Comparison of ENCODE assay signal across 6 mouse cellular contexts in genomic region chr15:78313659-78314058, GRCm38 (mm10). TPM values are rescaled to one million over a fixed set of nuclear protein-coding genes. Genes with fewer than 3 reads are reported as not detected.
DNase-seq lines count a peak whose midpoint lies in the region; ATAC-seq and TF ChIP-seq lines count a peak whose summit lies in the region.
"Not testable (repeated sequence)": the region's sequence is repeated elsewhere in the genome, so short reads cannot be mapped to it uniquely, and the experiment has no call there.
"Had no signal": no experiment of that assay in that cellular context is flagged by ENCODE, and none has a peak within 500 bp of the region (broad histone marks: within the 10 kb centered on the region; RNA-seq: fewer than 3 reads in every experiment).

No protein-coding gene starts in this region.

- H3K9me3 ChIP-seq in heart, postnatal 0 days (replicated peaks; ENCODE audit: control insufficient read depth, low read length) = not testable (repeated sequence)

- 62% methylated on average over 5 of the region's 5 CpGs for WGBS in heart, postnatal 0 days

- DNase-seq in heart, adult 11 months = peak; percentile 93
- peak; percentile 33 to 65 for DNase-seq in heart, adult 18-20 months
- not testable (repeated sequence) for DNase-seq in heart, postnatal 0 days (ENCODE audit: low spot score)
- DNase-seq in heart, postnatal 4 days = peak; percentile 34

- TF ChIP-seq EP300 in heart, postnatal 0 days (IDR thresholded peaks at IDR 0.05; ENCODE audit: low read depth) = not testable (repeated sequence)

- H3K4me3 ChIP-seq in brown adipose tissue, adult 24 weeks (ENCODE audit: insufficient read depth, low read depth, low read length); heart, postnatal 0 days (ENCODE audit: low read depth, low read length): not testable (repeated sequence)

- not testable (repeated sequence) for TF ChIP-seq CTCF in heart, postnatal 0 days (IDR thresholded peaks at IDR 0.05; ENCODE audit: low read depth)

- not testable (repeated sequence) for H3K9ac ChIP-seq in heart, postnatal 0 days (replicated peaks; ENCODE audit: low read depth, low read length)

- H3K27me3 ChIP-seq in heart, postnatal 0 days (ENCODE audit: control insufficient read depth, insufficient read depth, low read length) = not testable (repeated sequence)

- H3K36me3 ChIP-seq in heart, postnatal 0 days (replicated peaks; ENCODE audit: control insufficient read depth, insufficient read depth, low read length) = not testable (repeated sequence)

- H3K4me2 ChIP-seq in heart, postnatal 0 days (ENCODE audit: low read depth, low read length) = not testable (repeated sequence)

- peak overlapping the region; percentile 35; the same call in 1 of the 2 replicates for H3K27ac ChIP-seq in brown adipose tissue, adult 24 weeks (replicated peaks; ENCODE audit: low read depth, low read length)
- H3K27ac ChIP-seq in heart, postnatal 0 days (ENCODE audit: low read depth) = peak overlapping the region; percentile 46

- H3K4me1 ChIP-seq in brown adipose tissue, adult 24 weeks (ENCODE audit: control insufficient read depth, insufficient read depth, insufficient read length, low read length) = peaks cover 20% of the 10 kb centered on the region
- not testable (repeated sequence) for H3K4me1 ChIP-seq in heart, postnatal 0 days (ENCODE audit: control insufficient read depth, insufficient read depth)

- ATAC-seq in heart, postnatal 0 days (ENCODE audit: insufficient read depth, low read depth) = not testable (repeated sequence)

RNA-seq across cellular contexts. Expression of gene Csf2rb2, which starts 8.1 kb away (rescaled TPM):
- polyA plus RNA-seq in brown adipose tissue, adult 24 weeks (2012; ENCODE audit: insufficient read depth, insufficient read length, missing spikeins) = 0.67 and 2.0 TPM in 2 replicates
- 1 to 10 TPM in 1 of 2 experiments, under 1 TPM in 1; 0.37 to 2.5 TPM for total RNA-seq in heart, adult 18-20 months (2021)
- total RNA-seq in heart, postnatal 0 days (2014; rRNA removed; ENCODE audit: low replicate concordance) = 0.50 and 6.0 TPM in 2 replicates
- polyA plus RNA-seq in heart, postnatal 0 days (2015; fragmentation: Nextera tagmentation; extraction: Ambion mirVana) = 0.19 and 0.23 TPM in 2 replicates
- total RNA-seq in heart, postnatal 4 days (2021) = 1 to 10 TPM; 1.1 to 1.2 TPM
- polyA plus RNA-seq: activated CD4-positive, CD25-positive, alpha-beta regulatory T cell, adult 4 months had no signal

RNA-seq across cellular contexts. Expression of gene Csf2rb, which starts 11.9 kb away (rescaled TPM):
- polyA plus RNA-seq in brown adipose tissue, adult 24 weeks (2012; ENCODE audit: insufficient read depth, insufficient read length, missing spikeins) = 3.1 and 4.1 TPM in 2 replicates
- 1 to 10 TPM in 1 of 2 experiments, under 1 TPM in 1; 0.87 to 5.0 TPM for total RNA-seq in heart, adult 18-20 months (2021)
- 3.5 and 3.7 TPM in 2 replicates for total RNA-seq in heart, postnatal 0 days (2014; rRNA removed; ENCODE audit: low replicate concordance)
- 0.77 and 0.79 TPM in 2 replicates for polyA plus RNA-seq in heart, postnatal 0 days (2015; fragmentation: Nextera tagmentation; extraction: Ambion mirVana)
- total RNA-seq in heart, postnatal 4 days (2021) = 1 to 10 TPM; 1.6 to 2.0 TPM
